Mouse (Mus musculus): ENCODE measurements around the gene Lpin1.

The Lpin1 gene

GRCm38 (mm10) chr12:16526134-16526533 lies 84.6 kb downstream of the Lpin1 start:
- no peak for DNase-seq (ENCODE audit: low spot score)

GRCm38 (mm10) chr12:16515183-16515582 lies 95.6 kb downstream of the Lpin1 start:
- no peak for DNase-seq (ENCODE audit: low spot score)

GRCm38 (mm10) chr12:16512991-16513390 lies 97.8 kb downstream of the Lpin1 start:
- DNase-seq (ENCODE audit: low spot score), result no peak

GRCm38 (mm10) chr12:16509122-16509752 lies 101.5 kb downstream of the Lpin1 start:
- DNase-seq (ENCODE audit: low spot score), result peak; percentile 57

- no peak for DNase-seq (ENCODE audit: low spot score)
Observed at GRCm38 (mm10) chr12:16506796-16507790, 103.7 kb downstream of the Lpin1 start.

- no peak for DNase-seq (ENCODE audit: low spot score)
Observed at GRCm38 (mm10) chr12:16504244-16504643, 106.5 kb downstream of the Lpin1 start.

- no peak for DNase-seq (ENCODE audit: low spot score)
Observed at GRCm38 (mm10) chr12:16497960-16498359, 112.8 kb downstream of the Lpin1 start.

- no peak for DNase-seq (ENCODE audit: low spot score)
Observed at GRCm38 (mm10) chr12:16492713-16493112, 118.1 kb downstream of the Lpin1 start.

GRCm38 (mm10) chr12:16488899-16489298 lies 121.9 kb downstream of the Lpin1 start:
- DNase-seq (ENCODE audit: low spot score), result no peak

- no peak for DNase-seq (ENCODE audit: low spot score)
Observed at GRCm38 (mm10) chr12:16487453-16487852, 123.3 kb downstream of the Lpin1 start.

Measured in testis, postnatal 14 days (tissue).